8 mouse cellular contexts compared by ENCODE assay signal in the genomic region with DNA sequence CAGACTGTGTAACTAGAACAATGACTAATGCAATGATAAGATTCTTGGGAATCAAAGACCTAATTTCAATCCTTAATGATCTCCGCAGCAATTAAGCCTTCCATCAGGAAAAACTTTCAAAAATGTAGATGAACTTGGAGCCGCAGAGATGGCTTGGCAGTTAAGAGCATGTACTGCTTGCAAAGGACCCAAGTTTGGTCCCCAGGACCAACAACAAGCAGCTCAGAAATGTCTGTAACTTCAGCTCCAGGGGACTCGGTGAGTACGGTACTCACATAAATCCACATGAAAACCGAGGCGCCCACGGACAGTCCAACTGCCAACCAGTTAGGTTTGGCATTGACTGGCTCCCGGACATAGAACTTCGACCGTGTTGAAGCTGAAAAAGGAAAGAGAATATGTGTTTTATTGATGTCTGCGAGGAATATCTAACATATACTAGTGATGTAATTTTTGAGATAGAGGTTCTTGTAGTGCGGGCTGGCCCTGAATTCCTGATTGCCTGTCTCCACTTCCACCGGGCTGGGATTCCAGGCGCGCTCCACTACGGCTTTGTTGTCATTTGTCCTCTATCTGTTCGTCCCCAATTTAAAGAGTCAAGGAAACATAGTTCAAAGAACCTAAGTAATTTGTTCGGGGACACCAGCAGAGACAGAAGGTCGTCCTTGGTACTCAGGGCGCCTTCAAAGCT. TPM values are rescaled to one million over a fixed set of nuclear protein-coding genes. Genes with fewer than 3 reads are reported as not detected.
DNase-seq lines count a peak whose midpoint lies in the region; ATAC-seq and TF ChIP-seq lines count a peak whose summit lies in the region.

No protein-coding gene starts in this region.

- peak overlapping the region; percentile 90 for H3K4me3 ChIP-seq in kidney, adult 2 months (ENCODE audit: insufficient read depth, low read depth, low read length)
- peak overlapping the region; percentile 87 to 97 for H3K4me3 ChIP-seq in ES-E14 (ENCODE audit: insufficient read depth in 1 of 2, low read depth in 1 of 2, low read length in 2 of 2, poor library complexity in 1 of 2, severe bottlenecking in 1 of 2)
- peak overlapping the region; percentile 60 for H3K4me3 ChIP-seq in embryonic facial prominence, embryonic 11.5 days (ENCODE audit: low read depth, low read length)
- peak overlapping the region; percentile 74 for H3K4me3 ChIP-seq in hindbrain, embryonic 13.5 days
- peak overlapping the region; percentile 98 for H3K4me3 ChIP-seq in megakaryocyte, embryonic 14.5 days (replicated peaks)

- 11% methylated on average over 20 of the region's 20 CpGs for WGBS in kidney, adult 2 months
- WGBS in embryonic facial prominence, embryonic 11.5 days, result 24% methylated on average over 20 of the region's 20 CpGs
- 24% methylated on average over 20 of the region's 20 CpGs for WGBS in hindbrain, embryonic 13.5 days

- in situ Hi-C loops in ES-E14 (cut with MboI; ENCODE audit: low sequenced_read_pairs in 2 of 2, unreplicated experiment in 2 of 2), result no loop called here

- no peaks in the 10 kb centered on the region for H3K9me3 ChIP-seq in ES-E14 (ENCODE audit: control insufficient read depth, insufficient read depth, low read depth, low read length)
- H3K9me3 ChIP-seq in embryonic facial prominence, embryonic 11.5 days (replicated peaks; ENCODE audit: control insufficient read depth, low read length), result no peaks in the 10 kb centered on the region
- H3K9me3 ChIP-seq in hindbrain, embryonic 13.5 days, result no peaks in the 10 kb centered on the region
- H3K9me3 ChIP-seq in megakaryocyte, embryonic 14.5 days, result no peaks in the 10 kb centered on the region

- DNase-seq in kidney, adult 2 months, result no peak
- no peak for DNase-seq in kidney, postnatal 14 days
- no peak for DNase-seq in ES-E14 (ENCODE audit: low read depth, low spot score)
- DNase-seq in embryonic facial prominence, embryonic 11.5 days (ENCODE audit: low spot score), result no peak
- no peak for DNase-seq in yolk sac, embryonic 10.5 days (ENCODE audit: low spot score)
- DNase-seq in cerebellum, postnatal 4 days (ENCODE audit: low spot score in 2 of 2), result no peak

- peaks cover 2% of the 10 kb centered on the region; the same call in 1 of the 2 replicates for H3K36me3 ChIP-seq in kidney, adult 2 months (ENCODE audit: control insufficient read depth, insufficient read depth, low read length)
- H3K36me3 ChIP-seq in ES-E14 (ENCODE audit: control insufficient read depth, insufficient read depth, low read length, poor library complexity, severe bottlenecking), result peaks cover 8% of the 10 kb centered on the region
- H3K36me3 ChIP-seq in embryonic facial prominence, embryonic 11.5 days (replicated peaks; ENCODE audit: control insufficient read depth, insufficient read depth, low read depth, low read length), result no peaks in the 10 kb centered on the region; the same call in 1 of the 2 replicates
- H3K36me3 ChIP-seq in hindbrain, embryonic 13.5 days, result peaks cover 31% of the 10 kb centered on the region
- peaks cover 39% of the 10 kb centered on the region for H3K36me3 ChIP-seq in megakaryocyte, embryonic 14.5 days (replicated peaks; ENCODE audit: low read length)

- no peaks in the 10 kb centered on the region for H3K27me3 ChIP-seq in kidney, adult 2 months (replicated peaks; ENCODE audit: control insufficient read depth, insufficient read depth, low read length)
- no peaks in the 10 kb centered on the region for H3K27me3 ChIP-seq in embryonic facial prominence, embryonic 11.5 days (ENCODE audit: control insufficient read depth, insufficient read depth, low read length)
- no peaks in the 10 kb centered on the region for H3K27me3 ChIP-seq in hindbrain, embryonic 13.5 days
- no peaks in the 10 kb centered on the region for H3K27me3 ChIP-seq in megakaryocyte, embryonic 14.5 days (replicated peaks)

- H3K4me2 ChIP-seq in embryonic facial prominence, embryonic 11.5 days (ENCODE audit: low read depth, low read length), result peak overlapping the region; percentile 29
- H3K4me2 ChIP-seq in hindbrain, embryonic 13.5 days, result peak overlapping the region; percentile 60

- TF ChIP-seq POLR2A in kidney, adult 2 months (IDR thresholded peaks at IDR 0.05; ENCODE audit: low read depth, low read length), result no peak

- H3K4me1 ChIP-seq in kidney, adult 2 months (ENCODE audit: control insufficient read depth, insufficient read depth, low read length), result peaks cover 2% of the 10 kb centered on the region; the same call in 1 of the 2 replicates
- H3K4me1 ChIP-seq in ES-E14 (ENCODE audit: control insufficient read depth in 2 of 2, insufficient read depth in 2 of 2, low read length in 2 of 2, poor library complexity in 1 of 2), result peaks cover 0 to 5% of the 10 kb centered on the region in 2 experiments; a peak in 2 of 4 replicates
- H3K4me1 ChIP-seq in embryonic facial prominence, embryonic 11.5 days (ENCODE audit: control insufficient read depth, insufficient read depth, low read length), result peaks cover 2% of the 10 kb centered on the region; the same call in 1 of the 2 replicates
- H3K4me1 ChIP-seq in hindbrain, embryonic 13.5 days (replicated peaks), result peaks cover 16% of the 10 kb centered on the region
- peaks cover 29% of the 10 kb centered on the region for H3K4me1 ChIP-seq in megakaryocyte, embryonic 14.5 days

- peak overlapping the region; percentile 92 for H3K9ac ChIP-seq in ES-E14 (ENCODE audit: insufficient read depth, low read depth, low read length, poor library complexity, severe bottlenecking)
- peak overlapping the region; percentile 73 for H3K9ac ChIP-seq in embryonic facial prominence, embryonic 11.5 days (replicated peaks; ENCODE audit: low read length)
- peak overlapping the region; percentile 90 for H3K9ac ChIP-seq in hindbrain, embryonic 13.5 days

- no peak for ATAC-seq in embryonic facial prominence, embryonic 11.5 days (replicated peaks; ENCODE audit: insufficient number of reproducible peaks, low FRiP score, low TSS enrichment, low read depth)
- ATAC-seq in hindbrain, embryonic 13.5 days (ENCODE audit: low FRiP score), result peak; percentile 6; the same call in 1 of the 2 replicates

- H3K27ac ChIP-seq in kidney, adult 2 months (ENCODE audit: insufficient read depth, low read depth, low read length), result peak overlapping the region; percentile 97
- H3K27ac ChIP-seq in ES-E14 (ENCODE audit: insufficient read depth, low read depth, low read length, poor library complexity, severe bottlenecking), result peak overlapping the region; percentile 86
- peak overlapping the region; percentile 86 for H3K27ac ChIP-seq in embryonic facial prominence, embryonic 11.5 days (replicated peaks; ENCODE audit: low read depth, low read length)
- peak overlapping the region; percentile 96 for H3K27ac ChIP-seq in hindbrain, embryonic 13.5 days

- no peak for TF ChIP-seq CTCF in kidney, adult 2 months (conservative IDR thresholded peaks at IDR 0.05; ENCODE audit: insufficient read depth, insufficient read length, low read depth, low read length)

TF ChIP-seq in ES-E14, 5 proteins besides CTCF, POLR2A, EP300 and RAD21:
- TF ChIP-seq CHD2 (IDR thresholded peaks at IDR 0.05; ENCODE audit: low read depth, low read length), result no peak
- TF ChIP-seq ZC3H11A (IDR thresholded peaks at IDR 0.05; ENCODE audit: borderline replicate concordance, low read depth, low read length), result no peak
- no peak for TF ChIP-seq HCFC1 (IDR thresholded peaks at IDR 0.05; ENCODE audit: borderline replicate concordance, insufficient read depth, low read length)
- no peak for TF ChIP-seq ZNF384 (IDR thresholded peaks at IDR 0.05; ENCODE audit: low read depth, low read length)
- no peak for TF ChIP-seq MAFK (IDR thresholded peaks at IDR 0.05; ENCODE audit: insufficient read depth, low read depth, low read length)

RNA-seq across cellular contexts. Expression of a gene that starts 0.8 kb away (rescaled TPM):
- polyA plus RNA-seq in kidney, adult 2 months (2012; rRNA removed), result 368 and 461 TPM in 2 replicates
- 152 and 231 TPM in 2 replicates for total RNA-seq in ES-E14 (2012; rRNA removed)
- 722 TPM in 2 replicates for polyA plus RNA-seq in embryonic facial prominence, embryonic 11.5 days (2014; fragmentation: Nextera tagmentation; extraction: Ambion mirVana)
- 824 and 888 TPM in 2 replicates for polyA plus RNA-seq in hindbrain, embryonic 13.5 days (2015; fragmentation: Nextera tagmentation; extraction: Ambion mirVana)
- polyA plus RNA-seq in megakaryocyte, embryonic 14.5 days (2012; ENCODE audit: insufficient read depth, low replicate concordance), result 15.6 and 41.0 TPM in 2 replicates

RNA-seq across cellular contexts. Expression of a gene that starts 6.9 kb away (rescaled TPM):
- polyA plus RNA-seq in kidney, adult 2 months (2012; rRNA removed), result 2.3 and 3.5 TPM in 2 replicates
- 43.7 and 53.4 TPM in 2 replicates for total RNA-seq in ES-E14 (2012; rRNA removed)
- 49.1 and 54.9 TPM in 2 replicates for polyA plus RNA-seq in embryonic facial prominence, embryonic 11.5 days (2014; fragmentation: Nextera tagmentation; extraction: Ambion mirVana)
- polyA plus RNA-seq in hindbrain, embryonic 13.5 days (2015; fragmentation: Nextera tagmentation; extraction: Ambion mirVana), result 54.0 and 55.2 TPM in 2 replicates
- polyA plus RNA-seq in megakaryocyte, embryonic 14.5 days (2012; ENCODE audit: insufficient read depth, low replicate concordance), result 1.7 and 10.5 TPM in 2 replicates

RNA-seq across cellular contexts. Expression of a gene that starts 11.5 kb away (rescaled TPM):
- 0.80 TPM in 1 of 2 replicates, not detected in the other for polyA plus RNA-seq in kidney, adult 2 months (2012; rRNA removed)
- 12.5 and 17.5 TPM in 2 replicates for total RNA-seq in ES-E14 (2012; rRNA removed)
- polyA plus RNA-seq in embryonic facial prominence, embryonic 11.5 days (2014; fragmentation: Nextera tagmentation; extraction: Ambion mirVana), result 9.1 and 16.1 TPM in 2 replicates
- 1.2 and 3.3 TPM in 2 replicates for polyA plus RNA-seq in hindbrain, embryonic 13.5 days (2015; fragmentation: Nextera tagmentation; extraction: Ambion mirVana)
- 6.5 TPM in 1 of 2 replicates, not detected in the other for polyA plus RNA-seq in megakaryocyte, embryonic 14.5 days (2012; ENCODE audit: insufficient read depth, low replicate concordance)
